Mouse (Mus musculus): ENCODE measurements at regions not wholly inside any gene's neighbourhood (a gene's known extent, or its start where the extent isn't known, plus 50 kb on each side); places are given as distances from the start of the nearest gene placed in this dataset.

DNA sequence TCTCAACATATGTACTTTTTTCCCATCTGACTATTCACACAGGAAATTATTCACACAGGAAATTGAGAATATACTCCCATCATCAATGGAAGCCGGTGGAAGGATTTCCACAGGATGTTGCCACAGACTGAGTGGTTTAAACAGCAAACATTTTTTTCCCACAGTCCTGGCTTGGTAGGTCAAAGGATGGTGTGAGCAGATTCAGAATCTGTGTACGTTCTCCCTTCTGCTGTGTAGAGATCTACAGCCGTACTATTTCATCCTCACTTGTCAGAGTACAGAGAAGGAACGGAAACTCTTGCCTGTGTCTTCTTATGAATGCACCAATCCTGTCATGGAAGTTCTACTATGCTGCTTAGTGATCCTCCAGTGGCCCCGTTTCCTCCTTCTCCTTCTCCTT lies 261.2 kb upstream of the P2ry1 start:
- Histone ChIP-seq H3K27ac (ENCODE audit: insufficient read depth, low read length) (no peak overlapping the region), H3K36me3 (ENCODE audit: control insufficient read depth, insufficient read depth, low read length, poor library complexity, severe bottlenecking) (no peaks in the 10 kb centered on the region), H3K27me3 (ENCODE audit: control insufficient read depth, insufficient read depth, low read length, poor library complexity, severe bottlenecking) (no peaks in the 10 kb centered on the region), H3K9me3 (replicated peaks; ENCODE audit: control insufficient read depth, insufficient read depth, low read length, poor library complexity, severe bottlenecking) (no peaks in the 10 kb centered on the region), H3K4me3 (ENCODE audit: low read depth, low read length) (no peak overlapping the region), H3K4me1 (ENCODE audit: control insufficient read depth, insufficient read depth, low read length) (no peaks in the 10 kb centered on the region), H3K9ac (ENCODE audit: low read depth, poor library complexity, severe bottlenecking) (no peak overlapping the region)
- TF ChIP-seq POLR2A (IDR thresholded peaks at IDR 0.05; ENCODE audit: insufficient read depth, low read length), result no peak
- TF ChIP-seq EP300 (IDR thresholded peaks at IDR 0.05; ENCODE audit: insufficient read depth, low read depth, low read length), result no peak
- no peak for TF ChIP-seq CTCF (IDR thresholded peaks at IDR 0.05; ENCODE audit: low read depth, low read length)

DNA sequence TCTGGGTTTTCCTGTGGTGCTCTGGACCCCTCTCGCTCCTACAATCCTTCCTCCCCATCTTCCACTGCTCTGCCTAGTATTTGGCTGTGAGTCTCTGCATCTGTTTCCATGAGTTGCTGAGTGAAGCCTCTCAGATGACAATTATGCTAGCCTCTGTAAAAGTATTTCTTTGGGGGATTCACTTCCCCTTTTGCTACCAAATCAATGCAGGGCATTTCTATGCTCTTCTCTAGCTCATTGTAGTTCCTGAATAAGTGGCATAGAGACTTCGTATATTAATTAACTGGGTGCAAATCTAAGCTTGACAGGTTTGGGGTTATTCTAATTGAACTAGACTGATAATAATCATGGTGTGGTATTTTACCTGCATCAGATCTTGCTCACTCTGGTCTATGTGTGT lies 260.4 kb upstream of the P2ry1 start:
- no peaks in the 10 kb centered on the region for H3K4me1 ChIP-seq (ENCODE audit: control insufficient read depth, insufficient read depth, low read length)
- no peak overlapping the region for H3K27ac ChIP-seq (ENCODE audit: insufficient read depth, low read length)

DNA sequence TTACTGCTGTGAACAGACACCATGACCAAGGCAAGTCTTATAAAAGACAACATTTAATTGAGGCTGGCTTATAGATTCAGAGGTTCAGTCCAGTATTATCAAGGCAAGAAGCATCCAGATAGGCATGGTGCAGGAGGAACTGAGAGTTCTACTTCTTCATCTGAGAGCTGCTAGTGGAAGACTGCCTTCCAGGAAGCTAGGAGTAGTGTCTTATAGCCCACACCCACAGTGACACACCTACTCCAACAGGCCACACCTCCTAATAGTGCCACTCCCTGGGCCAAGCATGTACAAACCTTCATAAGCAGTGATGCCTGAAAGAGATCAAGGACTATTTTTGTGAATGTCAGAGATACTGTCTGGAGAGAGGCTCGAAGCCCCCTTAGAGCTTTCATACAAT lies 257.5 kb upstream of the P2ry1 start:
- Histone ChIP-seq H3K27ac (ENCODE audit: insufficient read depth, low read length) (no peak overlapping the region), H3K36me3 (ENCODE audit: control insufficient read depth, insufficient read depth, low read length, poor library complexity, severe bottlenecking) (no peaks in the 10 kb centered on the region), H3K4me3 (ENCODE audit: low read depth, low read length) (no peak overlapping the region), H3K9me3 (replicated peaks; ENCODE audit: control insufficient read depth, insufficient read depth, low read length, poor library complexity, severe bottlenecking) (no peaks in the 10 kb centered on the region), H3K4me1 (ENCODE audit: control insufficient read depth, insufficient read depth, low read length) (no peaks in the 10 kb centered on the region), H3K27me3 (ENCODE audit: control insufficient read depth, insufficient read depth, low read length, poor library complexity, severe bottlenecking) (no peaks in the 10 kb centered on the region), H3K9ac (ENCODE audit: low read depth, poor library complexity, severe bottlenecking) (no peak overlapping the region)
- TF ChIP-seq POLR2A (IDR thresholded peaks at IDR 0.05; ENCODE audit: insufficient read depth, low read length), result no peak
- TF ChIP-seq EP300 (IDR thresholded peaks at IDR 0.05; ENCODE audit: insufficient read depth, low read depth, low read length), result no peak
- no peak for TF ChIP-seq CTCF (IDR thresholded peaks at IDR 0.05; ENCODE audit: low read depth, low read length)

More for the DNA sequence above, 260.4 kb upstream of the P2ry1 start:
- Histone ChIP-seq H3K9me3 (replicated peaks; ENCODE audit: control insufficient read depth, insufficient read depth, low read length, poor library complexity, severe bottlenecking) (no peaks in the 10 kb centered on the region), H3K9ac (ENCODE audit: low read depth, poor library complexity, severe bottlenecking) (no peak overlapping the region), H3K36me3 (ENCODE audit: control insufficient read depth, insufficient read depth, low read length, poor library complexity, severe bottlenecking) (no peaks in the 10 kb centered on the region), H3K4me3 (ENCODE audit: low read depth, low read length) (no peak overlapping the region), H3K27me3 (ENCODE audit: control insufficient read depth, insufficient read depth, low read length, poor library complexity, severe bottlenecking) (no peaks in the 10 kb centered on the region)
- no peak for TF ChIP-seq EP300 (IDR thresholded peaks at IDR 0.05; ENCODE audit: insufficient read depth, low read depth, low read length)
- TF ChIP-seq CTCF (IDR thresholded peaks at IDR 0.05; ENCODE audit: low read depth, low read length), result no peak
- no peak for TF ChIP-seq POLR2A (IDR thresholded peaks at IDR 0.05; ENCODE audit: insufficient read depth, low read length)

DNA sequence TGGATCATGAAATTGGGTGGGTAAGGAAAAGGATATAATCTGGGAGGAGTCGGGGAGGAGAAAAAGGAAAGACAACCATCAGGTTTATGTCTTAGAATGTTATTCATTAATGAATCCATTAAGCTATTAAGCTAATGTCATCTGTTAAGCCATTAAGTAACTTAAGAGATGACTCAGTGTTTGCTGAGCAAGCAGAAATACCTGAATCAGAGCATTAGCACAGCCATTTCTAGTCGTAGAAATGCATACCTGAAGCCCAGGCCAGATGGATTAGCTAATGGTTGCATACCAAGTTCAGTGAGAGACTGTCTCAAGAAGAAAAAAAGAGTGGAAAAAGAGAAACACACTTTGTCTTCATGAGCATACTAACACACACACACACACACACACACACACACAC lies 244.0 kb upstream of the P2ry1 start:
- H3K36me3 ChIP-seq (ENCODE audit: control insufficient read depth, insufficient read depth, low read length, poor library complexity, severe bottlenecking), result no peaks in the 10 kb centered on the region
- no peaks in the 10 kb centered on the region for H3K9me3 ChIP-seq (replicated peaks; ENCODE audit: control insufficient read depth, insufficient read depth, low read length, poor library complexity, severe bottlenecking)
- no peak for TF ChIP-seq CTCF (IDR thresholded peaks at IDR 0.05; ENCODE audit: low read depth, low read length)
- TF ChIP-seq EP300 (IDR thresholded peaks at IDR 0.05; ENCODE audit: insufficient read depth, low read depth, low read length), result no peak
- TF ChIP-seq POLR2A (IDR thresholded peaks at IDR 0.05; ENCODE audit: insufficient read depth, low read length), result no peak
- no peak overlapping the region for H3K9ac ChIP-seq (ENCODE audit: low read depth, poor library complexity, severe bottlenecking)
- no peak overlapping the region for H3K27ac ChIP-seq (ENCODE audit: insufficient read depth, low read length)
- no peaks in the 10 kb centered on the region for H3K27me3 ChIP-seq (ENCODE audit: control insufficient read depth, insufficient read depth, low read length, poor library complexity, severe bottlenecking)
- H3K4me3 ChIP-seq (ENCODE audit: low read depth, low read length), result no peak overlapping the region
- H3K4me1 ChIP-seq (ENCODE audit: control insufficient read depth, insufficient read depth, low read length), result no peaks in the 10 kb centered on the region

DNA sequence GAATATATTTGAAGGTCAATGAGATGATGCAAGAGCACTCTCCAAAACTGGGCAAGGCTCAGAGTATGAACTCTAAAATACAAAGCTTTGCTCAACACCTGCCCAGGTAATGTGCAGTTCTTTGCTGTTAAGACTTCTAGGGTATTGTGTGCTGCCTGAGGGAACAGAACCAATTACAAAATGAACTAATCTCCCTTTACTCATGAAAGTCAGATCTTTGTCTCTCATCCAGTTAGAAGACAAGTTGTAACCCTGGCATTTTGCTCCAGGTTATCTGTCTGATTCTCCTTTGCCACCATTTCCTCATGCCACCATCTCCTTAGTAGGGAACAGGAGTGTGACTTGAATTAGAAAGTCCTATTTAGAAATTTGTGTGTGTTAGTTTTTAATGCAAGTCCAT lies 243.5 kb upstream of the P2ry1 start:
- no peak overlapping the region for H3K27ac ChIP-seq (ENCODE audit: insufficient read depth, low read length)
- no peak overlapping the region for H3K4me3 ChIP-seq (ENCODE audit: low read depth, low read length)
- no peak overlapping the region for H3K9ac ChIP-seq (ENCODE audit: low read depth, poor library complexity, severe bottlenecking)
- TF ChIP-seq CTCF (IDR thresholded peaks at IDR 0.05; ENCODE audit: low read depth, low read length) (no peak), EP300 (IDR thresholded peaks at IDR 0.05; ENCODE audit: insufficient read depth, low read depth, low read length) (no peak), POLR2A (IDR thresholded peaks at IDR 0.05; ENCODE audit: insufficient read depth, low read length) (no peak)
- no peaks in the 10 kb centered on the region for H3K36me3 ChIP-seq (ENCODE audit: control insufficient read depth, insufficient read depth, low read length, poor library complexity, severe bottlenecking)
- H3K4me1 ChIP-seq (ENCODE audit: control insufficient read depth, insufficient read depth, low read length), result no peaks in the 10 kb centered on the region
- H3K27me3 ChIP-seq (ENCODE audit: control insufficient read depth, insufficient read depth, low read length, poor library complexity, severe bottlenecking), result no peaks in the 10 kb centered on the region
- no peaks in the 10 kb centered on the region for H3K9me3 ChIP-seq (replicated peaks; ENCODE audit: control insufficient read depth, insufficient read depth, low read length, poor library complexity, severe bottlenecking)

DNA sequence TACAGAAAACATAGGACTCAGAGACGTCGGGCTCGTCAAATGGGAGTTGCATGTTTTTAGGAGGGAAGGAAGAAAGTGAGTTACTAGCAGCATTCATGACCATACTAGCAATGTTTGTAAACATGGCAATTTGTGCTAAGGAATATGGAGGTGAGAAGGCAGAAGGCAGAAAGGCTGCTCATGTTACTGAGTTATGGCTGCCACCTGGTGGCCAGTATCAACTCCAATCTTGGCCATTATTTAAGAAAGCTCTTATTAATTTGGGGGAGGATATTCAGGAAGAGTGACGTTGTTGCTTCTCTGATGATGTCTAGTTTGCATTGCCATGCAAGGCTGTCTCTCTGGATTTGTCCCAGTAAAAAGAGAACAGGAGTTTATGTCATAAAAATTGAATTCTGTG lies 239.7 kb upstream of the P2ry1 start:
- Histone ChIP-seq H3K27me3 (ENCODE audit: control insufficient read depth, insufficient read depth, low read length, poor library complexity, severe bottlenecking) (no peaks in the 10 kb centered on the region), H3K27ac (ENCODE audit: insufficient read depth, low read length) (no peak overlapping the region), H3K4me1 (ENCODE audit: control insufficient read depth, insufficient read depth, low read length) (no peaks in the 10 kb centered on the region), H3K9ac (ENCODE audit: low read depth, poor library complexity, severe bottlenecking) (no peak overlapping the region), H3K9me3 (replicated peaks; ENCODE audit: control insufficient read depth, insufficient read depth, low read length, poor library complexity, severe bottlenecking) (no peaks in the 10 kb centered on the region), H3K4me3 (ENCODE audit: low read depth, low read length) (no peak overlapping the region), H3K36me3 (ENCODE audit: control insufficient read depth, insufficient read depth, low read length, poor library complexity, severe bottlenecking) (no peaks in the 10 kb centered on the region)
- TF ChIP-seq EP300 (IDR thresholded peaks at IDR 0.05; ENCODE audit: insufficient read depth, low read depth, low read length) (no peak), POLR2A (IDR thresholded peaks at IDR 0.05; ENCODE audit: insufficient read depth, low read length) (no peak), CTCF (IDR thresholded peaks at IDR 0.05; ENCODE audit: low read depth, low read length) (no peak)
